Mouse (Mus musculus) T-helper 17 cell (primary cell): ENCODE results near the gene 1700056E22Rik.

ENCODE experiments used
- in situ Hi-C, 2 experiments: fragments of 300-600 bp; cut with MboI, MseI; formaldehyde crosslinking; loops; 1 replicate in 1 of 2; 2 replicates in 1 of 2; pipeline ENCODE4 v1.15.1; 2025; ENCODE audit warnings: high pct_unique_total_duplicates in 2 of 2

1700056E22Rik gene

DNA sequence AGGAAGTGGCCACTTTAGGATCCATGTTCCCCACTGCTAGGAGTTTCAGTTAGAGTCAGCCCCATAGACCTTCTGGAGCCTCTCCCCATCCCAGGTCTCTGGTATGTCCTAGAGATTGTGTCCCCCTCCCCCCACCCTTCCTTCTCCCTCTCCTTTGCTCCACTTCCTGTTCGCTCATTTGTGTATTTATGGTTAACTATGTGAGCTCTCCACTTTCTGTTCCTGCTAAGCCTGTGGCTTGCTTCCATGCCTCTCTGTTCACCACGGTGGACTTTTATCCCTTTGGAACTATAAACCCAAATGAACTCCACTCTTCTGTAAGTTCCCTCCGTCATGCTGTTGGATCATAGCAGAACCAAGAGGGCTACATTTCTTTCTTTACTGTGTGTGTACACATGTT is 7.1 kb downstream of the 1700056E22Rik start:
- in situ Hi-C loops, result loop anchor here (10.0 to 25.0 kb wide), 3 partner anchors 1185 to 1772 kb away; partner anchors contain the start of genes Capn2 (in 2 of the 2) and Rab3gap2 (in 1 of the 2)

DNA sequence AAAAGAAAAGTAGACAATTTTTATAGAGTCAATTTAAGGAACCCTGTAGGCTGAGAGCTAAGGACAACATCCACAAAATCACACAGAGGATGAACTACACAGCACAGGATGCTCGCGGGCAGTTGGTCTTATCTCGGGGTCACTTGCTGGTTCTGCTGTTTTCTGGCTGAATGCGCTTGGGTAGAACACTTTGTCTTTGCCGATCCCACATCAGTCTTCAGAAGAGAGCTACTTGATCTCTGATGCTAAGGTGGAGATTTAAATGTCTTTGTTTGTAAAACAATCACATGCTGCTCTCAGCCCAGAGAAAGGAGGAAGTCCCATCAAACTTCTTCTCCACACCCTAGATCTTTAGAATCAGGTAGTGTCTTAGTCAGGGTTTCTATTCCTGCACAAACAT is 9.0 kb downstream of the 1700056E22Rik start:
- in situ Hi-C loops, result loop anchor here (10.0 to 25.0 kb wide), 3 partner anchors 1187 to 1770 kb away; partner anchors contain the start of genes Capn2 (in 2 of the 2) and Rab3gap2 (in 1 of the 2)

DNA sequence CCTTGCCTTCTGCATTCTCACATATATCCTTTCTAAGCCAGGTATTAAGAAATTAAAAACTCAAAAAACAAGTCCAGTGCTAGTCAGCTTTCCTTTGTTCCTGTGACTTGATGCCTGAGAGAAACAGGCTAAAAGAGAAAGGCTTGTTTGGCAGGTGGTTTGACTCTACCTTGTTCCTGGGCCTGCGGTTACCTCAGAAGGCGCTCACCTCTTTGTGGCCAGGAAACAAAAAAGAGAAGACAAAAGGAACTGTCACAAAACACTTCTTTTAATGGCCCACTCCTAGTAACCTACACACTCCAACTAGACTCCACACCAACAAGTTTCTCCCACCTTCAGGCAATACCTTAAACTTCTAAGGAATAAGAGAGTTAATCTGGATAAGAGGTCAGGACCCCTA is 9.5 kb downstream of the 1700056E22Rik start:
- in situ Hi-C loops, result loop anchor here (10.0 to 25.0 kb wide), 4 partner anchors 1188 to 1863 kb away; partner anchors contain the start of genes Capn2 (in 2 of the 2) and Rab3gap2 (in 1 of the 2)

DNA sequence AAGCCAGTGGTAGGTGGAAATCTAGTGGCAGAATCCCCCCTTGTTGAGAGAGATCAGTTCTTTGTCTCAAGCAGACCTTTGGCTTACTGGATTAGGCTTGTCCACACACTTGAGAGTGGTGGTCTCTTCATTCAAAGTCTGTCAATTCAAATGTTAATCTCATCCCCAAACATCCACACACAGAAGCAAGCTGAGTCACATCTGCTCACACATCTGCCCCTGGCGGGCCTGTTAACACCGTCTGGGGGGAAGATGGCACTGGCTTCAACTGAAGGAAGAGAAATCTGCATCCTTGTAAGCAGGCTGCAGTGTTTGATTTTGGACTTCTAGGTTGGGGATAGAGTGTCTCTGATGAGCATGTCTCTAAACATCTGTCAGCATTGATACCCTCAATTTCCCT is 10.1 kb downstream of the 1700056E22Rik start:
- in situ Hi-C loops, result loop anchor here in 1 of 2 experiments (10.0 to 25.0 kb wide), 2 partner anchors 1769 to 1863 kb away; no protein-coding TSS in a partner anchor

DNA sequence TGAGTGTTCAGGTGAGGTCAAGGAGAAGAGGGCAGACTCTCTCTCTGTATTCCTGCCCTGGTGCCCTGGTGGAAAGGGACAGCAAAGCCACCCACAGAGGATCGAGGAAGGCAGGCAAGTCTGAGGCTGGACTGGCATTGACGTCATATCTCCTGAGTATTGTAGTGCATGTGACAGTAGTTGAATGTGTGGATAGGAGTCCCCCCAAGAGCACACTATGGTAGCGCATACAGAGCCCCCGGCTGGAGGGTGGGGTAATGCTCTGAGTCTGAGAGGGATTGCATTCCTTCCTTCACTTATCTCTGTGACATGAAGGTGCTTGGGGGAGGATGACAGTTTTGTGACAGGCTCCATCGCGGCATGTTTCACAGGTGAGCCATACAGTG is 14.4 kb downstream of the 1700056E22Rik start:
- in situ Hi-C loops, result loop anchor here in 1 of 2 experiments (10.0 to 25.0 kb wide), 2 partner anchors 1765 to 1868 kb away; no protein-coding TSS in a partner anchor

DNA sequence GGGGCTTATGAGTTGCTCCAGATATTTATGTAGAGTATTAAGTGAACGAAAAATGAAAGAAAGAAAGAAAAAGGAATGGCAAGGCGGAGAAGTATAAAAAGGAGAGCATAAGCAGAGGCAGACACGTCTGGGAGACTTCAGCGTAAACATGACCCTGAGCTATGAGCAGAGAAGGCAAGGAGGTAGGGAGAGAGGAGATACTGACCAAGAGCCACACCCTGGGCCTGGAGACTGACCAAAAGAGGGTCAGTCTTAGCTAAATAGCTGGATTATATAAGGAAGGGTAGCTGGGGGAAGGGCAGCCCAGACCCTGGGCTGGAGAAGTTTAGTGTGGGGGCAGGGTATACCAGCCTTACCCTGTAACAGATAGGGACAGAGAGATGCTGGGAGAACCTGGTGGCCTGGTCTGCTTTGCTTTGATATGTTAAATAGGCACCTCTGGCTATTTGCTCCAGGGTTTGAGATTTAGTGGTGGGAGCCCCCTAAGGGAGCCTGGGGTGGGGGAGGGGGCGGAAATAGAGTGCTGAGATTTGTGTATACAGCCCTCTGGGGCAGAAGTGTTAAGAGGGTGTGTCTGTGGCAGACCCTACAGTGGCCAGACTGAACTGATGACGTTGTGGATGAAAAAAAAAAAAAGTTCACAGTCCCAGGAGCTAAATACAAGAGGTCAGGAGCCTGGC is 14.9 kb downstream of the 1700056E22Rik start:
- in situ Hi-C loops, result loop anchor here in 1 of 2 experiments (25.0 kb wide), 1 partner anchor 1868 kb away; no protein-coding TSS in a partner anchor

DNA sequence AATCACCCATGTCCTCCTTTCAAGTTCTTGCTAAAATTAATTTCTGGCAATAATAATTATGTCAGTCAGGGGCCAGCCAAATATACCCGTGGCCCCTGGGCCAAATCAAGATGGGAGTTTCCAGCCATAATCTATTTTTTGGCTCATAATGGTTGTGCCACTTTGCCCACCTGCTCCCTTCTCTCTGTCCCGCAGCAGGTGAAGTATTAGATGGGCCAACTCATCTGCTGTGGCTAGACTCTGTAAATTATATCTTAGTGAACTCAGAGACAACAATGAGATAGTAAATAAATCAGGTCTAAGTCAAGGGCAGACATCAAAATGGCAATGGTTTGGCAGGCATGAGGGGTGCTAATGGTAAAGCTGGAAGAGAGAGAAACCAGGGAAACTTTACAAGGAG is 16.5 kb downstream of the 1700056E22Rik start:
- in situ Hi-C loops, result loop anchor here in 1 of 2 experiments (25.0 kb wide), 1 partner anchor 1870 kb away; no protein-coding TSS in a partner anchor

DNA sequence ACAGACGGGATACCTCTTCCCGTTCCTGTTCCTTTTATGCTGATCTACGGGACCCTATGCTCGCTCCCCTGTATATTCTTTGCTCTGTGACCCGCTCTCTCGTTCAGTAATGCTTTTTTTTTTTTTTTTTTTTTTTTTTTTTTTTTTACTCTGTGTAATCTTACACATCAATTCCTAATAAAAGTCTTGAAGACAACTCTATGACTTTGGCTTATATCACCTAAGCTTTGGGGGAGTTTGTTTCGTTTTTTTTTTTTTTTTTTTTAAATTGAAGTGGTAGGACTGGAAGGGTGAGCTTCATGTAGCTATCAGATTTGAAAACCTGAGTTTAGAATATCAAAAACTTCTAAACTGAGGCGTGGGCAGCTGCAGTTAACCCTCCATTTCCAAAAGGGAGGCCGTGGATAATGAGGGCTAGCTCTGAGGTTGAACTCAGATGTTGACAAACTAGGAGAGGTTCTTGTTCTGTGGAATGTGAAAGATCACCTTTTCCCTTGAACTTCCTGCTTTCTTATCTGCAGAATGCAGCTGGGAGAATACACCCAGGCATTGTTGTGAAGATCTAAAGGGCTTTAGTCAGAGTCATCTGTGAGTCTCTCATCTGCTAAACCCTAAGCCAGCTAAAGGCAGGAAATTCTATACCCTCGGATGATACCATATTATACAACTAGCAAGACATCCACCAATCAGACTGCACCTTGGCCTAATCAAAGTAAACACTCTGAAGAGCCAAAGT is 17.9 kb downstream of the 1700056E22Rik start:
- in situ Hi-C loops, result loop anchor here in 1 of 2 experiments (25.0 kb wide), 1 partner anchor 1871 kb away; no protein-coding TSS in a partner anchor

DNA sequence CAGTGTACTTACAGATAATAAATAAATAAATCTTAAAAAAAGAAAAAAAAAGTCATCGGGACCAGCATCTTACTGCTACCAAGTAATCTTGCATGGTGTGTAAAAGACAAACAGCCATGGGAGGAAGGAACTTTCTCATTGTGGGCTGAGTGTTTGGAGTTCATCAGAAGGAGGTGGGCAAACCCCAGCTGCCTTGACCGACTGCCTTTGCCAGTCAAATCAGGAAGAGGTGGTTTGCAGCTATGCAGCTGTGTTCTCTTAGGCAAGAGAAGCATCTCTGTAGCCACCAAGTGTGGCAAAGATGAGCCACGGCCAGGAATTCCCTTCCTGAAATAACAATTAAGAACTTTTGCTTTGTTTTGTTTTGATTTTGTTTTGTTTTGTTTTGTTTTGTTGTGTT is 20.0 kb downstream of the 1700056E22Rik start:
- in situ Hi-C loops, result loop anchor here in 1 of 2 experiments (25.0 kb wide), 1 partner anchor 1873 kb away; no protein-coding TSS in a partner anchor

DNA sequence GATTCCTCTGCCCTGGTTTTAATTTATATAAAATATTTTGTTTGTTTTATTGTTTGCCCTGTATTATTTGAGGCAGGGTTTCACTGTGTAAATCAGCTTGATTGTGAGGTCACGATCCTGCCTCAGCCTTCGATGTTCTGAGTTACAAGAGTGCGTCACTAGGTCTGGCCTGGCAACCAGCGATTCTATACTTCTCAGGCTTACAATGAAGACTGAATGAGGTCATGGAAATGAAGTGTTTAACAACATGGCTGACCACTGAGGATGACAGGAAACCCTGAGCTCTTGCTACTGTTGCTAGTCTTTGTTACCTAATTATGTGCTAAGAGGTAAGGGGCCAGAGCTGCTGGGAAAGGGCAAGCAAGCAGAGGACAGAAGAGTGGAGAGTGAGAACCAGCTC is 21.0 kb downstream of the 1700056E22Rik start, which contains the start of gene Dusp10:
Dusp10 (plus strand) TSS at position 197 of the 400 bp plus-strand sequence.
- in situ Hi-C loops, result loop anchor here in 1 of 2 experiments (25.0 kb wide), 1 partner anchor 1874 kb away; no protein-coding TSS in a partner anchor

DNA sequence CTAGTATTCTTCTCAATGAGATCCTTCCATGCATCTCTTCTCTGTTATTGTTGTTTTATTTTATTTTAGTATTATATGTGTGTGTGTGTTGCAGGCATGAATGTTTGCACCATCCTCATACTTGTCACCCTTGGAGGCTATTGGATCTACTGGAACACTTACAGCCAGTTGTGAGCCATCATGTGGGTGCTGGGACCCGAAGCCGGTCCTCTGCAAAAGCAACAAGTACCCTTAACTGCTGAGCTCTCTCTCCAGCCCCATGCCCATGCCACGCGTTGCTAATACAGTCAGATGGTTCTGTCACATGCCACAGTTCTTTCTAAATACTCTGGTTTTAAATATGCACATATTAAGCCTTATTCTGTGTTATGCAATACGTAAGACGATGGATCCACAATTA is 22.8 kb downstream of the 1700056E22Rik start:
- in situ Hi-C loops, result loop anchor here in 1 of 2 experiments (25.0 kb wide), 1 partner anchor 1876 kb away; no protein-coding TSS in a partner anchor

DNA sequence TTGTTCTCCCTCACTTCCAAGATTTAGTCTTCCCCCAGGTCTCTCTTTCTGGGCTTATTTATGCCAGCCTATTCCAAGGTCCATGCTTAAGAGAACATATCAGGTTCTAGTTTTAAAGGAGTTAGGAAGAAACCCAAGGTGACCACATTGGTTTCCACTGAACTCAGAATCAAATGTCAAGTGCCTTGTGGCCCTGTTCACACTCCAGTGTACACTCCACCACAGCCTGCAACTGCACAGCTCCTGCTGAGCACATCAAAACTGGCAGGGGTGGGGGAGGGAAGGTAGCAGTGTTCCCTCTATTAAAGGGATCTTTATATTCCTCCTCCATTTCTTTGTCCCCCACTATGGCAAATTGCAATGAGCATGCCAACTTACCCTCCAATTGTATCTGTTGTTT is 28.0 kb downstream of the 1700056E22Rik start:
- in situ Hi-C loops, result loop anchor here in 1 of 2 experiments (25.0 kb wide), 1 partner anchor 1881 kb away; no protein-coding TSS in a partner anchor

DNA sequence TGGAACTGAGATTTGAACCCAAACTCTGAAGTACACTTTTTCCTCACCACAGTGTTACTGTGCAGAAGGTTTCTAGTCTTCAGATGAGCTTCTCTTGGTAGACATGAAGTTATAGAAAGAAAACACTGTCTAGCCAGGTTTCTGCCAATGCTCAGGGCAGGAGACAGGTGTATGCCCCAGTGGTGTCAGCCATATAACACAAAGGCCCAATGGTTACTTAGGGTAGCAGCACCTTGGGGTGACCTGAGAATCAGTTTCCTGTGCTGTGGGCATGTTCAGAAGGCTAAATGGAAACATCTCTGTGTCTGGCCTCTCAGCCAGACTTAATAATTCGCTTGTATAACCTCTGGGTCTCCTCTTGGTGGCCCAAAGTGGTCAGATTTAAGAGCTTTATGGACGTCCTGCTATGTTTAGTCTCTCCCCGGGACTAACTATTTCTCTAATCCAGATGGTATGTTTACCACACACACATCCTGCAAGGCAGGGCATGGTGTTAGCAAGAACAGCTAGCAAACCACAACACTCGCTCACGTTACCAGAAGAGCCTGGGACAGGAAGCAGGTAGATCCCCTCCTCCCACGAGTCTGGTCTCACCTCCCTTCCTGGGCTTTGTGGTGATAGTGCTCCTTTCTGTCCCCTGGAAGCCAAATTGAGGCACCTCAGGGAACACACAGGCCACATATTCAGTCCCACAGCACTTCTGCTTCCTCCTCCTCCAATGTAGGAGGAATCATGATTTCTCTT is 28.6 kb downstream of the 1700056E22Rik start:
- in situ Hi-C loops, result loop anchor here in 1 of 2 experiments (25.0 kb wide), 1 partner anchor 1882 kb away; no protein-coding TSS in a partner anchor

DNA sequence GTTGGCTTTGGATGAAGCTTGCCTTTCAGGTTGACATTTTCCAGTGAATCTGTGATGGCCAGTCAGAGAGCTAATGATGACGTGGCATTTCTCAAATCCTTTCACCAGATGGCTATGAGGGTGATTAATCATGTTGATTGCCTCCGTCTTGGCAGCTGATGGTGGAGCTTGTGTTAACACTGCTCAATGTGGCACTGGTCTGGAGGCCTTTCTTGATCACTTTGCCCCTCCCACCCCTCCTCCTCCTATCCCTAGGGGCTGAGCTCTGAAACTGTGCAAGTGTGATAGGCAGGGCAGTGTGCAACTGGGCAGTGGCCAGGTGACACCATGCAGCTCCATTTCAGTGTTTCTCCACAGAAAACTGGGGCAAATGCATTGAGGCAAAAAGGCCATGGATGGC is 29.8 kb downstream of the 1700056E22Rik start:
- in situ Hi-C loops, result loop anchor here in 1 of 2 experiments (25.0 kb wide), 1 partner anchor 1883 kb away; no protein-coding TSS in a partner anchor

DNA sequence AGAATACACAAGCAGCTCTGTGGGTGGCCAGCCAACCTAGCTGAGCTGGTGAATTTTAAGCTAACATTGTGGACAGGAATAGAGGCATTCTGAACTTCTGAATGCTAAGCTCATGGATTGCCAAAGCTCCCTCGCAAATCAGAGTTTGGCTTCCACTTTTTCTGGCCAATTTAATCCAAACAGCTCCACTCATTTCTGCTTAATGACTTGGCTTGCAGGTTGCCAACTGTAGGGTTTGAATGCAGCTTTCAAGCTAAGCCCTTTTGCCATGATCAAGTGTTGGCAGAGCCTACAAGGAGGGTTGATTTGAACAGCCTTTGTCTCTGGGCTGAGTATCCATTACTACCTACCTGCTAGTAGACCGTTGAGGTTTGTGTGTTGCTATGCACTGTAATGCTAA is 31.6 kb downstream of the 1700056E22Rik start:
- in situ Hi-C loops, result loop anchor here in 1 of 2 experiments (25.0 kb wide), 1 partner anchor 1885 kb away; no protein-coding TSS in a partner anchor

DNA sequence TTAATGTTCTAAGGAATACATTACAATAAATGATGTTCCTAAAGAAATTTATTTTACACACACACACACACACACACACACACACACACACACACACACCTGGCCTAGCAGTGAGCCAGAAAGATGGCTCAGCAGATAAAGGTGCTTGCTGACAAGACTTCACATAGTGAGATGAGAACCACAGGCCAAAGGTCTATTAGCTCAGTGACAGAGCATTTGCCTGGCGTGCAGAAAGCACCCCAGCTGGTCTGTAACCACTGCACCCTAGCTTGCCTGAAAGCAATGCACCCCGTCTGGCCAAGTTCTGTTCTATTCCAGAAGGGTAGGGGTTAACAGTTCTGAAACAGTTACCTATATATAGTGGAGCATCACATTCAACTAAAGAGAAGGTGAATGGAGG is 36.9 kb downstream of the 1700056E22Rik start:
- in situ Hi-C loops, result no loop called here

DNA sequence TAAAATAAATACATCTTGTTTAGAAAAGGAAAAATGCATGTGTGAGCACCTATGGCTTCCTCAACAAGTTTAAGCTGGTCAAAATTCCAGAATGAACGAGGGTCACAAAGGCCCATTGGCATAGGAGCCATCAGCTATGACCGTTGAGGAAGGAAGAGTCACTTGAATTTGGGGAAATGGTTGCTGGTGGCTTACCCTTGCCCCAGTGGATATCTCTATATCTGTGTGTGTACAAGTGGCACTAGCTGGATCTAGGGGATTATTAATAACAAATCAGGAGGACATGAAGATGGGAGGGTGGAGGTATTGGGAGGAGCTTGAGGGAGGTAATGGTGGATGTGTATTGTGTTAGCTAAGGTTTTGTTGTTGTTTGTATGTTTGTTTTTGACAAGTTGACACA is 42.2 kb downstream of the 1700056E22Rik start:
- in situ Hi-C loops, result no loop called here

DNA sequence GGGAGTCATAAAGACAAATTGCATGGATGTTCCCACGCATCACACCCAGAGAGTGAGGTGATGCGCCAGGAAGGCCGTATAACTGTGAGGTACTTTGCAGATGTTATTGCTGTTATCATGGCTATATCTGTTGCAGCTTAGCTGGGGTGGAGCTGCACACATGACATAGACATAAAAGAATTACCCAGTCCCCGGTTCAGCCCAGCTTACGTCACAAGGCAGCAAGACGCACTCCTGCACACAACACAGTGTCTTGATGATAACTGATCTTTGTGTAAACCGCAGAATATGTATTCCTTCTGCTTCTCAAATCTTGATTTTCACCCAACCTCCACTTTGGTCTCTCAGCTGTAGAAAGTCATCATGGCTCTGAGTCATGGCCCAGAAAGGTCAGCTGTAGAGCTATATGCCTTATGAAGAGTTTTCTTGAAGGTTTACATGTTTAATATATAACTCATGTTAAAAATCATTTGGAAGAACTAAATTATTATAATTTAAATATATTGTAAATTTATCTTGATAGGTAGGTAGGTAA is 46.3 kb downstream of the 1700056E22Rik start:
- in situ Hi-C loops, result no loop called here
